Mouse (Mus musculus) hindbrain, embryonic 15.5 days (tissue): ENCODE measurements at regions not wholly inside any gene's neighbourhood (a gene's known extent, or its start where the extent isn't known, plus 50 kb on each side); places are given as distances from the start of the nearest gene placed in this dataset. TPM values are rescaled to one million over a fixed set of nuclear protein-coding genes. Genes with fewer than 3 reads are reported as not detected.

Experiments
- ATAC-seq: fragments of 200-750 bp; cut with Nextera tagmentation; 2 replicates; pipeline ENCODE4 v1.8.0; 2017; ENCODE audit warnings: low read depth, moderate number of reproducible peaks, moderate TSS enrichment; ENCODE audit not compliant: low FRiP score
- H3K27ac ChIP-seq: fragments of 300-500 bp; sonication (generic); replicated peaks from 2 replicates; pipeline ENCODE4 v1.5.1; 2015; ENCODE audit warnings: mild to moderate bottlenecking, inconsistent platforms
- H3K27me3 ChIP-seq: fragments of 300-500 bp; sonication (generic); 2 replicates; pipeline ENCODE4 v1.6.1; 2015; ENCODE audit warnings: control low read depth, inconsistent platforms
- H3K36me3 ChIP-seq: fragments of 300-500 bp; sonication (generic); 2 replicates; pipeline ENCODE4 v1.6.1; 2015; ENCODE audit warnings: control low read depth, inconsistent platforms
- H3K4me1 ChIP-seq: fragments of 300-500 bp; sonication (generic); replicated peaks from 2 replicates; pipeline ENCODE4 v1.6.1; 2015; ENCODE audit warnings: control low read depth, inconsistent platforms
- H3K4me2 ChIP-seq: fragments of 300-500 bp; sonication (generic); 2 replicates; pipeline ENCODE4 v1.6.1; 2015; ENCODE audit warnings: moderate library complexity, mild to moderate bottlenecking, inconsistent platforms
- H3K4me3 ChIP-seq: fragments of 300-500 bp; sonication (generic); 2 replicates; pipeline ENCODE4 v1.5.1; 2015; ENCODE audit warnings: mild to moderate bottlenecking, inconsistent platforms
- H3K9ac ChIP-seq: fragments of 300-500 bp; sonication (generic); 2 replicates; pipeline ENCODE4 v1.6.1; 2015; ENCODE audit warnings: inconsistent platforms
- H3K9me3 ChIP-seq: fragments of 300-500 bp; sonication (generic); 2 replicates; pipeline ENCODE4 v1.6.1; 2016; ENCODE audit warnings: control low read depth, inconsistent platforms
- WGBS: fragments of 180-500 bp; shearing (Covaris S2); methylation state at CpG from one replicate; pipeline ENCODE4 v1.1.7; 2015; 5-methylcytosine and 5-hydroxymethylcytosine counted together
- microRNA-seq: library from miRNA; unstranded; fragments of <30 nt; microRNA quantifications from one replicate; pipeline ENCODE4, GENCODE M21; 2016

- H3K4me1 ChIP-seq = no peaks in the 10 kb centered on the region
- no peaks in the 10 kb centered on the region for H3K9me3 ChIP-seq
- no peak for ATAC-seq
- no peak overlapping the region for H3K4me3 ChIP-seq
- H3K27me3 ChIP-seq = peaks cover 8% of the 10 kb centered on the region; the same call in 1 of the 2 replicates
- no peak overlapping the region for H3K9ac ChIP-seq
- no peak overlapping the region for H3K27ac ChIP-seq
- H3K4me2 ChIP-seq = no peak overlapping the region
- H3K36me3 ChIP-seq = no peaks in the 10 kb centered on the region
Measured at GRCm38 (mm10) chrX:166886417-166886816, 300.9 kb upstream of the Egfl6 start.

GRCm38 (mm10) chrX:166869515-166869914 is 284.0 kb upstream of the Egfl6 start:
- Histone ChIP-seq H3K27ac (no peak overlapping the region), H3K9me3 (no peaks in the 10 kb centered on the region), H3K27me3 (peaks cover 7% of the 10 kb centered on the region; the same call in 1 of the 2 replicates), H3K9ac (no peak overlapping the region), H3K36me3 (no peaks in the 10 kb centered on the region), H3K4me2 (no peak overlapping the region), H3K4me3 (no peak overlapping the region), H3K4me1 (no peaks in the 10 kb centered on the region)
- ATAC-seq = no peak
- 87% methylated on average over 5 of the region's 5 CpGs for WGBS

- ATAC-seq = no peak
- Histone ChIP-seq H3K4me1 (no peaks in the 10 kb centered on the region), H3K9me3 (no peaks in the 10 kb centered on the region), H3K9ac (no peak overlapping the region), H3K27ac (no peak overlapping the region), H3K36me3 (no peaks in the 10 kb centered on the region), H3K4me3 (no peak overlapping the region), H3K27me3 (peaks cover 5% of the 10 kb centered on the region; the same call in 1 of the 2 replicates), H3K4me2 (no peak overlapping the region)
- WGBS = 80% methylated on average over 2 of the region's 2 CpGs
Measured at GRCm38 (mm10) chrX:166867692-166868091, 282.2 kb upstream of the Egfl6 start.

Small RNA genes in the stretch of these regions (microRNA-seq; reads per million reads assigned to microRNA genes)
- gene Gm22368 (not detected), gene Gm44376 (not detected)
